Mouse (Mus musculus) spleen, postnatal 4 days (tissue): ENCODE data around the gene Spdye4c.

Source experiments
- DNase-seq, 2 experiments: peaks; one replicate each; pipeline ENCODE4 v3.0.0; 2022; ENCODE audit warnings: low spot score in 2 of 2

The Spdye4c gene

GRCm38 (mm10) chr2:128590909-128591308 is at the start of gene Spdye4c:
Gene Spdye4c, plus strand, starts transcription at chr2:128591209.
- DNase-seq, result no peak

DNA sequence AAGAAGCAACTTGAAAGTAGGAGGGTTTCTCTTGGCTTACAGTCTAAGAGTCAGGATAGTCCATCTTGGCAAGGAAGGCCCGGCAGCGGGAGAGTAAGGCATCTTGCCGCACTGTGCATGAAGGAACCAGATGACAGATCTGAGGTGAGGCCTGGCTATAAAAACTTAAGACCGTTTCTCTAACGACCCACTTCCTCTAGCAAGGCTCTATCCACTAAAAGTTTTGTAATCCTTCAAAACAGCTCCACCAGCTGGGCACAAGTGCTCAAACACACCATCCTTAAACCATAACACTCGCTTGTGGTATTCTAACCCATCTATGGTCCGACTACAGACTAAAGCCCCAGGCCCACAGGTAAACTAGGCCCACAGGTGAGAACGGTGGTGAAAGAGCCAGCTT is 47.5 kb upstream of the Spdye4c start:
- no peak for DNase-seq

- DNase-seq, result peak; percentile 68 to 83
These were observed 46.4 kb upstream of the Spdye4c start for GRCm38 (mm10) chr2:128544421-128545137.

GRCm38 (mm10) chr2:128545447-128545846 is 45.6 kb upstream of the Spdye4c start:
- no peak for DNase-seq

GRCm38 (mm10) chr2:128547079-128547478 is 43.9 kb upstream of the Spdye4c start:
- no peak for DNase-seq

DNA sequence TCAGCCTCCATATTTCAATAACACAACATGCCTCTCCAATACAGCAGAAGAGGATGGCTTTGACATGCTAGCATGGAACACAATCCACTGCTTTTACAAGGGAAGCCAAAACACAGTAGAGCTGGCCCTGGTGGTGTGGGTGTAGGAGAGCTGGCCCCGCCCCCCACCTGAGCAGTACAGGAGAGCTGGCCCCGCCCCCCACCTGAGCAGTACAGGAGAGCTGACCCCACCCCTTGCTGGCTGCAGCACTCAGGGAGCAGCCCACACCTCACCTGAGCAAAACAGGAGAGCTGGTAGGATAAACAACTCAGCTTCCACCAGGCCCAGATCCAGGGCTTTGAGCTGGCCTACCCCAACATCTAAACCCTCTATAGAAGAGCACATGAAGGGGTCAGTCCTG is 42.7 kb upstream of the Spdye4c start:
- no peak for DNase-seq

DNA sequence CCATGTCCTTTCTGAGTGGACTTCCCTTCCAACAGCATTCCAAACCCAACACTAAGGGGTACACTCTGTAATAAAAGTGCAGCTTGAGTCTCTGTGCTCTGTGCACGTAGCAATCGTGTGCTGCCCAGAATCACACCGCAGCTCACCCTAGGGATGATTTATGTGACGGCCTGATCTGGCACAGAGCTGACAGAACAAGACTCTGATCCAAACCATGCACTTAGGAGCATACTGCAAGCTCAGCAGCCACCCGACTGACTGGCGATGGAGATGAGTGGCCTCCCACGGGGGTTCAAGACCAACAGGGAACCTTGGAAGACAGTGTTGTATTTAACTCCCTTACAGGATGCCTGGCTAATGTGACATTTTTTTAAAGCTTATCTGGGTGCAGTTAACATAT is 41.4 kb upstream of the Spdye4c start:
- no peak for DNase-seq

DNA sequence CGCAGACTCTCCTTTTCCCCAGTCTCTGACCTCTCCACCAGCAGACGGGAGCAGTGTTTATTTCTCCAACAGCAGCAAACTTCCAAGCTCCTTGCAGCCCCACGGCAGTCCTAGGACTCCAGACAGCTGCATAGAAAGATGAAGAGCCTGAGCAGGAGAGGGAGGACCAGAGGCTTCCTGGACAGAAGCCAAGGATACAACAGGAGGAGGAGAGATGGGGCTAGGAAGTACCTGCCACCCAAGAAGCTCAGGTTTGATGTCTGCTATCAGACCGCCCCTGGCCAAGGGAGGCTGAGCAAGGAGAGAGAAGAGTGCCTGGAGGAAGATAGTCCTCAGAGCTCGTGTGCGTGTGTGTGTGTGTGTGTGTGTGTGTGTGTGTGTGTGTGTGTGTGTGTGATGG is 41.0 kb upstream of the Spdye4c start:
- DNase-seq, result no peak

DNA sequence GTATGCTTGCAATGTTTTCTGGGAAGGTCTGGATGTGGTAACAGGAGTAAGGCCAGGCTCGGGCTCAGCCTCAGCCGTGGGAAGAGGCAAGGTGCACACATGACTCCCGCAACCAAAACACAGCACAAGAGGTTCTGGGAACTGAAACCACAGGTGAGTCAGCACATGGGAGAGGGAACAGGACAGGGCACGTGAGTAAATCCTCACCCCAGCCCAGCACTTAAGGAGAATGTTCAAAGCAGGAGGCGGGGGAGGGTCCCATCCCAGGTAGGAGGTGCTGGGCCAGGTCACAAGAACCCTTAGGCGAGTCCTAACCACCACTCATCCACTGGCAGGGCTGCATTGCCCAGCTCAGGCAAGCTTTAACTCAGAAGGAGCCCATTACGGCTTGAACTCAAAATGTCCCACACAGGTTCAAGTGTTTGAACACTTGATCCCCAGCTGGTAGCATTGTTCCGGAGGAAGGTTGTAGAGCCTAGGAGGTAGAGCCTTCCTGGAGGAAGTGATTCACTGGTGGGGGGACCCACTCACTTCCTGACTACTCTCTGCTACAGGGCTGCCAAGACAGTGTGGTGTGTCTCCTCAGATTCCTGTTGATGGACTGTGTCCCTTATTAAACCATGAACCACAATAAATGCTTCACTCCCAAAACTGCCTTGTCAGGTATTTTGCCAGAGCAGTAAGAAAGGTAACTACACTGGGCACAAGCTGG is 38.8 kb upstream of the Spdye4c start:
- DNase-seq, result no peak

DNA sequence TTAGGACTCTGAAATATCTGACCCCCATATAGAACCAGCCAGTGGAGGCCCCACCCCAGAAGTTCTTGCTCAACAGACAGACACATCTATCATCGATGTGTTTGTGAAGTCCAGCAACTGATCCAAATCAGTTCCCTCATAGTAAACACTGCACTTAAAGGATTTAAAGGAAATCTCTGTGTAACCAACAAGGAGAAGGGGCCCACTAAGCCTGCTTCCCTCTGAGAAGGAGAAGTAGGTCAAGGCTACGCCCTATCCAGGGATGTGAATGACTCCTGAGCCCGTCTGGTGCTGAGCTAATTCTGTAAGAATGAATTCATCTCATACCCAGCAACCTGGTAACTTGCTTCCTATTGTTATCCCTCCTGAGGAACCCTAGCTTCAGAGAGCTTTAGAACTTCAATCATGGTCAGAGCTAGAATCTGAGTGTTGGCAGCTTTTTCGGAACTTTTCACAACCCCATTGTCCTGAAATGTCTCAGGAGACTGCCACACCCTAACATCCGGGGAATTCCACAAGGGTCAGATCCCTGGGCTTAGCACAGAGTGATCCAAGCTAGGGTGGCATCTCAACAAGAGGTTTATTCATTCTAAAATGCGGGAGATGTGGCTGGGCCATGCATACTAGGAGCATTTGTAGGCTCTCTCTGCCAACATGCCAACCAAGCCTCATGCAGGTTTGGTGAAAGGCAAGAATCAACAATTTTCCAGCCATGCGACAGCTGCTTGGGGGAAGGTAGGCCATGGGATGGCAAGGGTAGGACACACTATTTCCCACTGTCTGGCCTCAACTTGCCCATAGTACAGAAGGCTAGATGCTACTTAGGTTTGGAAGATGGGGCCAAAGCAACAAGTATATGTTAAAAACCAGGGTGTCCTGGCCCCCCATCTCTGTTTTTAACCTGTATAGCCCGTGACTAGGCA is 38.0 kb upstream of the Spdye4c start:
- DNase-seq, result no peak

DNA sequence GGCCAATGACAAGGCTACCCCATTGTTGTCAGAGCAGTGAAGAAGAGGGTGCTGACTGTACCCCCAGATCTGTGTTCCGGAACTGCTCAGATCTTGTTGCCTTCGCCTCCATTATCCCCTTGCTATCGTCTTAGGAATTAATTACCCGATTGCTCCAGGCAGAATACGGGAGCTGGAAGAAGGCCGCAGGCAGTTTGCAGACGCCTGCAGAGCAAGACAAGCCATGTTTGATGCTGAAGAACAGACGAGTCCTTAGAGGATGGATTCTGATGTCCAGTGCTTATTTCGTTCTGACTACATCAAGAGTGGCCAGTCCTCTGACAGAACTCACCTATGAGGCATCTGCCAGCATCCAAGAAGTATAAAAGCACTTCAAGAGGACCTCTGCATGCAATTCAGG is 35.9 kb upstream of the Spdye4c start:
- no peak for DNase-seq

GRCm38 (mm10) chr2:128564195-128564594 is 26.8 kb upstream of the Spdye4c start:
- DNase-seq, result no peak

DNA sequence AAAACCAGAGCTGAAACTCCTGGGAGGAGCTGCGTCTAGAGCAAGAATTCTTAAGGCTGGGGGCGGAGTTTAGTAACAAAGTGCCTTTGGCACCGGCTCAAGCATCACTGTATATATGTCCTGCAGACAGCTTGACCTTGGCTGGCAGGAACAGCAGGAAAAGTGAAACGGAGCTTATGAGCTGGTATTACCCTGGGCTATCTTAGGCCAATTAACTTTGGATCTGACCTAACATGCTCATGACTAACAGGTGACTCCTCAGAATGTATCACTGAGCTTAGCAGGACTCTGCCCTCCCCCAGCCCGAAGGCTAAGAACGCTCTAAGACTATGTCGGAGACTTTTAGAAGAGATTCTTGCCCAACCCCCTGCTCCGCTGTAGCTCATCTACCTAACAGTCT is 25.1 kb upstream of the Spdye4c start:
- DNase-seq, result no peak

GRCm38 (mm10) chr2:128566304-128567147 is 24.5 kb upstream of the Spdye4c start:
- no peak for DNase-seq

- no peak for DNase-seq
These were observed 23.0 kb upstream of the Spdye4c start for GRCm38 (mm10) chr2:128568018-128568417.

DNA sequence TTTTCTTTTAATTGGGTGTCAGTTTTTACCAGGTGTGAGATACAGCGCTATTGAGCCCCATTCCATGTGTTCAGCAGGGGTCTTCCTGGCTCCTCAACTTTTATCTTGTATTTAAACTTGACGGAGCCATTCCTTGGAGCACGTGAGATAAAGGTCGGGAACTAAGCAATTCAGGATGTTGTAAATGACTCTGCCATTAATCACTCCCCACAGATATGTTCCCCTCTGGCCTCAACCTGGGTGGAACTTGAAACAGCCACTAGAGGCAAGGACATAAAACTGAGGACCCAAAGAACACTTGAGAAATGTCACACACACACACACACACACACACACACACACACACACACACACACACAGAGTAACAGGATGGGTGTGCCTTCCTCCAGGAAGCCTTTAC is 22.5 kb upstream of the Spdye4c start:
- DNase-seq, result no peak

- DNase-seq, result no peak
These were observed 20.0 kb upstream of the Spdye4c start for GRCm38 (mm10) chr2:128571001-128571400.

GRCm38 (mm10) chr2:128572726-128573624 is 18.0 kb upstream of the Spdye4c start:
- peak; percentile 67 to 86 for DNase-seq

- no peak for DNase-seq
These were observed 8.1 kb upstream of the Spdye4c start for GRCm38 (mm10) chr2:128582881-128583280.

DNA sequence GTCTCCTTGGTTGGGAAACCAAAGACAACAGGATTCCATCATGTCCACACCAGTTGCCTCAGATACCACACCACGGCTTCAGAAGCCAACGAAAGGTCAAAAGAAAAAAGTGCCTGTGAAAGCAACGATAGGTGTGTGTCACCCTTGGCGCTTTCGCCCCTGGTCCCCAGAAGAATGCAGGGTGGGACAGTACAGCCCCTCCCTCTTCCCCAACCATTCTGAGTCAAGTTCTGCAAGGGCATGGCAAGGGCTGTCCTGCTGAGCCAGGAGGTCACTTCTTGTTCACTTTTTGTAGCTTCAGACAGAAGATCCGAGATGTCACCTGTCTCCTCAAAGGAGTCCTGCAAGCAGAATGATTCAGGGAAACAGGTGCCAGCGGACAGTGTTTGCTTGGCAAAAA is 1.3 kb downstream of the Spdye4c start:
- DNase-seq, result no peak
